Mouse (Mus musculus) heart, postnatal 25 days (tissue): ENCODE data around the gene Plod1. TPM values are rescaled to one million over a fixed set of nuclear protein-coding genes. Genes with fewer than 3 reads are reported as not detected.

Source experiments
- DNase-seq: peaks from one replicate; pipeline ENCODE4 v3.0.0; 2022; ENCODE audit warnings: low spot score
- intact Hi-C: fragments of 180-260 bp; cut with DNase I; formaldehyde crosslinking; loops from one replicate; pipeline ENCODE4 v1.15.1; 2025
- total RNA-seq, 2 experiments: library from RNA; stranded (reverse); gene quantifications; 2 replicates each; pipeline ENCODE4 v1.2.3; 2021

The Plod1 gene
- total RNA-seq, 2 experiments from 2014 or later = 79.5 to 97.6 TPM

GRCm38 (mm10) chr4:147902906-147903500, 33.6 kb downstream of the Plod1 start:
- no peak for DNase-seq
- intact Hi-C loops = loop anchor here (5.0 kb wide), 1 partner anchor 39 kb away; the partner anchor contains the start of gene 2510039O18Rik

GRCm38 (mm10) chr4:147900452-147900851, 36.1 kb downstream of the Plod1 start:
- no peak for DNase-seq
- intact Hi-C loops = loop anchor here (5.0 kb wide), 1 partner anchor 42 kb away; the partner anchor contains the start of gene 2510039O18Rik

- intact Hi-C loops = no loop called here
- DNase-seq = no peak
Observed at GRCm38 (mm10) chr4:147897348-147897747, 39.2 kb downstream of the Plod1 start.

- DNase-seq = no peak
- intact Hi-C loops = no loop called here
Observed at GRCm38 (mm10) chr4:147896411-147896810, 40.2 kb downstream of the Plod1 start.

GRCm38 (mm10) chr4:147895815-147896330, 40.7 kb downstream of the Plod1 start:
- DNase-seq = no peak

GRCm38 (mm10) chr4:147890341-147890740, 46.2 kb downstream of the Plod1 start:
- no peak for DNase-seq
- intact Hi-C loops = no loop called here

More at GRCm38 (mm10) chr4:147895815-147896330, 40.7 kb downstream of the Plod1 start:
- intact Hi-C loops = no loop called here

- no peak for DNase-seq
- intact Hi-C loops = no loop called here
Observed at GRCm38 (mm10) chr4:147888237-147888636, 48.3 kb downstream of the Plod1 start.

GRCm38 (mm10) chr4:147887277-147887676, 49.3 kb downstream of the Plod1 start:
- DNase-seq = no peak
- intact Hi-C loops = no loop called here

GRCm38 (mm10) chr4:147886158-147886557, 50.4 kb downstream of the Plod1 start:
- intact Hi-C loops = no loop called here

GRCm38 (mm10) chr4:147884138-147884537, 52.4 kb downstream of the Plod1 start:
- intact Hi-C loops = no loop called here
- DNase-seq = no peak

More at GRCm38 (mm10) chr4:147886158-147886557, 50.4 kb downstream of the Plod1 start:
- no peak for DNase-seq

- intact Hi-C loops = no loop called here
- DNase-seq = no peak
Observed at GRCm38 (mm10) chr4:147883041-147883440, 53.5 kb downstream of the Plod1 start.

- no peak for DNase-seq
- intact Hi-C loops = no loop called here
Observed at GRCm38 (mm10) chr4:147881792-147882191, 54.8 kb downstream of the Plod1 start.

- no peak for DNase-seq
- intact Hi-C loops = no loop called here
Observed at GRCm38 (mm10) chr4:147879865-147880264, 56.7 kb downstream of the Plod1 start.

GRCm38 (mm10) chr4:147879456-147879855, 57.1 kb downstream of the Plod1 start:
- intact Hi-C loops = no loop called here
- no peak for DNase-seq

GRCm38 (mm10) chr4:147878537-147878936, 58.0 kb downstream of the Plod1 start:
- intact Hi-C loops = no loop called here
- DNase-seq = no peak

- no peak for DNase-seq
- intact Hi-C loops = no loop called here
Observed at GRCm38 (mm10) chr4:147875852-147876575, 60.6 kb downstream of the Plod1 start.

- intact Hi-C loops = loop anchor here (5.0 kb wide), 1 partner anchor 68 kb away; the partner anchor contains the start of gene Plod1
- DNase-seq = no peak
Observed at GRCm38 (mm10) chr4:147869238-147869637, 67.3 kb downstream of the Plod1 start.

GRCm38 (mm10) chr4:147868450-147869031, 68.0 kb downstream of the Plod1 start, which contains the start of the genes Miip and Fv1:
Gene Miip, minus strand, starts transcription at chr4:147868816.
Gene Fv1, plus strand, starts transcription at chr4:147868979.
- peak; percentile 94 for DNase-seq
- intact Hi-C loops = loop anchor here (5.0 kb wide), 1 partner anchor 69 kb away; the partner anchor contains the start of gene Plod1

GRCm38 (mm10) chr4:147867563-147868449, 68.8 kb downstream of the Plod1 start:
- intact Hi-C loops = loop anchor here (2.0 to 5.0 kb wide), 2 partner anchors 19 to 69 kb away; partner anchors contain the start of genes Plod1 and Zfp933

More at GRCm38 (mm10) chr4:147867563-147868449, 68.8 kb downstream of the Plod1 start:
- DNase-seq = no peak
